Mouse (Mus musculus) inflammation-experienced regulatory T-cells, adult 6 months (primary cell): ENCODE results near the gene Polr2l. TPM values are rescaled to one million over a fixed set of nuclear protein-coding genes. Genes with fewer than 3 reads are reported as not detected.

ENCODE experiments used
- ATAC-seq: one replicate; pipeline ENCODE4 v1.8.0; 2017
- polyA plus RNA-seq, 3 experiments: library from polyadenylated mRNA; unstranded; fragments of 100-300 nt; shearing (Covaris generic); gene quantifications; one replicate each; pipeline ENCODE4 v1.2.1; 2017

The Polr2l gene
- polyA plus RNA-seq, 3 experiments from 2014 or later = 15.7 to 24.9 (median 19.9) TPM

GRCm38 (mm10) chr7:141467230-141468030 lies 7.5 kb downstream of the Polr2l start, which contains the start of gene Cd151:
Gene Cd151 (plus strand): TSS chr7:141467392.
- peak; percentile 67 for ATAC-seq

- no peak for ATAC-seq
Observed at GRCm38 (mm10) chr7:141466607-141467148, 8.3 kb downstream of the Polr2l start.

- no peak for ATAC-seq
Observed at GRCm38 (mm10) chr7:141466045-141466394, 8.9 kb downstream of the Polr2l start.

- ATAC-seq = no peak
Observed at GRCm38 (mm10) chr7:141465388-141466044, 9.4 kb downstream of the Polr2l start.

- no peak for ATAC-seq
Observed at GRCm38 (mm10) chr7:141464603-141465201, 10.2 kb downstream of the Polr2l start.

- ATAC-seq = no peak
Observed at GRCm38 (mm10) chr7:141463824-141464602, 10.9 kb downstream of the Polr2l start.

GRCm38 (mm10) chr7:141462333-141462821 lies 12.6 kb downstream of the Polr2l start:
- no peak for ATAC-seq

- ATAC-seq = no peak
Observed at GRCm38 (mm10) chr7:141461521-141462332, 13.2 kb downstream of the Polr2l start.

- ATAC-seq = no peak
Observed at GRCm38 (mm10) chr7:141460391-141461113, 14.4 kb downstream of the Polr2l start, which contains the start of gene Cracr2b. Gene Cracr2b (plus strand): TSS chr7:141461094.

- no peak for ATAC-seq
Observed at GRCm38 (mm10) chr7:141460001-141460390, 14.9 kb downstream of the Polr2l start.

GRCm38 (mm10) chr7:141459301-141459711 lies 15.6 kb downstream of the Polr2l start:
- ATAC-seq = no peak

GRCm38 (mm10) chr7:141458661-141459060 lies 16.3 kb downstream of the Polr2l start:
- ATAC-seq = no peak

GRCm38 (mm10) chr7:141457986-141458660 lies 16.8 kb downstream of the Polr2l start:
- ATAC-seq = no peak

GRCm38 (mm10) chr7:141457236-141457635 lies 17.7 kb downstream of the Polr2l start:
- ATAC-seq = no peak

GRCm38 (mm10) chr7:141456739-141457138 lies 18.2 kb downstream of the Polr2l start:
- no peak for ATAC-seq

- peak; percentile 39 for ATAC-seq
Observed at GRCm38 (mm10) chr7:141455610-141456314, 19.2 kb downstream of the Polr2l start.

- peak; percentile 88 for ATAC-seq
Observed at GRCm38 (mm10) chr7:141454967-141455551, 19.9 kb downstream of the Polr2l start, which contains the start of gene Pnpla2. Gene Pnpla2 (plus strand): TSS chr7:141455198.

GRCm38 (mm10) chr7:141453636-141454035 lies 21.3 kb downstream of the Polr2l start:
- ATAC-seq = no peak

- no peak for ATAC-seq
Observed at GRCm38 (mm10) chr7:141451928-141452327, 23.0 kb downstream of the Polr2l start.
